Mouse (Mus musculus) brown adipose tissue, adult 24 weeks (tissue): ENCODE measurements at regions not wholly inside any gene's neighbourhood (a gene's known extent, or its start where the extent isn't known, plus 50 kb on each side); places are given as distances from the start of the nearest gene placed in this dataset.

ENCODE experiments used
- H3K27ac ChIP-seq: fragments of 200-500 bp; replicated peaks from 2 replicates; pipeline ENCODE4 v1.5.1; 2012; ENCODE audit warnings: low read depth, mild to moderate bottlenecking, low read length
- H3K4me1 ChIP-seq: fragments of 200-500 bp; 2 replicates; pipeline ENCODE4 v1.6.1; 2012; ENCODE audit warnings: low read length, mixed read lengths; ENCODE audit not compliant: control insufficient read depth, insufficient read depth, insufficient read length
- H3K4me3 ChIP-seq: fragments of 200-500 bp; 2 replicates; pipeline ENCODE4 v1.5.1; 2012; ENCODE audit warnings: low read depth, mild to moderate bottlenecking, low read length, moderate library complexity; ENCODE audit not compliant: insufficient read depth

GRCm38 (mm10) chr3:52158788-52159260, 53.9 kb upstream of the Maml3 start:
- no peak overlapping the region for H3K4me3 ChIP-seq
- H3K4me1 ChIP-seq, result no peaks in the 10 kb centered on the region
- H3K27ac ChIP-seq, result no peak overlapping the region

DNA sequence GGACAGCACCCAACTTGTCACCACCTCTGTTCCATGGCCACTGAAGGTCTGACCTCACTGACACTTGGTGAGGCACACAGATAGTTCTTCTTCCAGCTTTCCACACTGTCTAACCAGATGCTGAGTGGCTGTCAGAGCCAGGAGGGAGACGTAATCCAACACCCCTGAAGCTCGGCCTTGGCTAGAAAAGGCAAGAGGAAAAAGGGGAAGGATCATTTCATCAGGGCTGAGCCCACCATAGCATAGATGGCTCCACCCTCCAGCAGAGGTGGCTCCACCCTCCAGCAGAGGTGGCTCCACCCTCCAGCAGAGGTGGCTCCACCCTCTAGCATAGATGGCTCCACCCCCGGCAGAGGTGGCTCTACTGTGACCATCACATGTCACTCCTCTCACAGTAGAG, 56.8 kb upstream of the Maml3 start:
- H3K27ac ChIP-seq, result no peak overlapping the region
- H3K4me1 ChIP-seq, result no peaks in the 10 kb centered on the region
- H3K4me3 ChIP-seq, result no peak overlapping the region

DNA sequence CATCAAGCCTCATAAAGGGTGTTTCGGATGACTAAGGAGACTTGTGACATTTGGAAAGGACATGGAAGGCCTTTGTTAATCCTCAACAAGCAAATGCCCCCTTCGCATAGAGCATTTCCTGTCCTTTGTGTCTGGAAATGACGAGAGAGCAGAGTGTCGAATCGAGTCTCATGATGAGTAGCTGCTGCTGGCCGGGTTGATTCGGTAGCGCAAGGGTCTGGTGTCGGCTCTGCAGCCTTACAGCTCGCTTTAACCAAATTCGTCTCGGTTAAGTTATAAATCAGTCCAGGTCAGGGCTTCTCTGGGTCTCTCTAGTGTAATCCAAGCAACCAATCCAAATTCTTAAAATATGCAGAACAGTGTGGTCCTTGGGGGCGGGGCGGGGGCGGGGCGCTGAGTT, 59.1 kb upstream of the Maml3 start:
- Histone ChIP-seq H3K27ac (no peak overlapping the region), H3K4me3 (no peak overlapping the region), H3K4me1 (no peaks in the 10 kb centered on the region)

- H3K4me3 ChIP-seq, result no peak overlapping the region
- no peak overlapping the region for H3K27ac ChIP-seq
- H3K4me1 ChIP-seq, result no peaks in the 10 kb centered on the region
These were observed 62.5 kb upstream of the Maml3 start for GRCm38 (mm10) chr3:52167420-52167819.

DNA sequence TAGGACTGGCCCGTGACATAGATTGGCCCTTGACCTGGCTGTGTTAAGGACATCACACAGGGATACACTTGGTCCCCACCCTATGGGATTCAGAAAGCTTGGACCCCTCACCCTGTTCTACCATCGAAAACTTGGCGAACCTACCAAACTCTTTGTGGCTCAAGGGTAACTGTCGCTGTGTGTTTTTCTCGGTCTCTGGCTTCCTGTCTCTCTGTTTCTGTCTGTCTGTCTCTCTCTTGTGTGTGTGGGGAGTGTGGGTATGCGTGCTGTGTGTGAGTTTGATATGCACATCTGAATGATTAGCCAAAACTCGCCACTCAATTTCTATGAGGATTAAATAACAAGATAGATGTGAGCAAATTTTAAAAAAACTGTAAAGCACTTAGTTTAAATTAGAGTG, 66.0 kb upstream of the Maml3 start:
- Histone ChIP-seq H3K4me3 (no peak overlapping the region), H3K4me1 (no peaks in the 10 kb centered on the region), H3K27ac (no peak overlapping the region)

- Histone ChIP-seq H3K27ac (no peak overlapping the region), H3K4me1 (no peaks in the 10 kb centered on the region)
These were observed 66.4 kb upstream of the Maml3 start for GRCm38 (mm10) chr3:52171303-52171702.

DNA sequence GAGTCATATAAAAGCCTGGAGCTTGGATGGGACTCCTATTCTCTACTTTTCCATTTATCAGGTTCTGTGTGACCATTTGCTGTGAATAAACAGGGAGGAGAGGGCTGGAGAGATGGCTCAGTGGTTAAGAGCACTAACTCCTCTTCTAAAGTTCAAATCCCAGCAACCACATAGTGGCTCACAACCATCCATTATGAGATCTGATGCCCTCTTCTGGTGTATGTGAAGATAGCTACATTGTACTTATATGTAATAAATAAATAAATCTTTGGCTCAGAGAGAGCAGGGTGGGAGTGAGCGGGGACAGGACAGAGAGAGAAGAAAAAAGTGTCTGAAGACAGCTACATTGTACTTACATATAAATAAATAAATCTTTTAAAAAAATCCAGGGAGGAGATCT, 68.6 kb upstream of the Maml3 start:
- Histone ChIP-seq H3K27ac (no peak overlapping the region), H3K4me1 (no peaks in the 10 kb centered on the region), H3K4me3 (no peak overlapping the region)

More at GRCm38 (mm10) chr3:52171303-52171702, 66.4 kb upstream of the Maml3 start:
- no peak overlapping the region for H3K4me3 ChIP-seq

GRCm38 (mm10) chr3:52176108-52176507, 71.2 kb upstream of the Maml3 start:
- Histone ChIP-seq H3K4me3 (no peak overlapping the region), H3K4me1 (peaks cover 11% of the 10 kb centered on the region), H3K27ac (no peak overlapping the region)

GRCm38 (mm10) chr3:52178851-52179250, 74.0 kb upstream of the Maml3 start:
- no peak overlapping the region for H3K27ac ChIP-seq

GRCm38 (mm10) chr3:52179686-52180085, 74.8 kb upstream of the Maml3 start:
- Histone ChIP-seq H3K27ac (peak overlapping the region; percentile 21; the same call in 1 of the 2 replicates), H3K4me3 (no peak overlapping the region), H3K4me1 (peaks cover 11% of the 10 kb centered on the region)

More at GRCm38 (mm10) chr3:52178851-52179250, 74.0 kb upstream of the Maml3 start:
- Histone ChIP-seq H3K4me1 (peaks cover 11% of the 10 kb centered on the region), H3K4me3 (no peak overlapping the region)

GRCm38 (mm10) chr3:52180306-52180705, 75.4 kb upstream of the Maml3 start:
- H3K27ac ChIP-seq, result peak overlapping the region; percentile 21
- H3K4me3 ChIP-seq, result no peak overlapping the region
- H3K4me1 ChIP-seq, result peaks cover 11% of the 10 kb centered on the region

- Histone ChIP-seq H3K27ac (peak overlapping the region; percentile 21; the same call in 1 of the 2 replicates), H3K4me3 (no peak overlapping the region), H3K4me1 (peaks cover 11% of the 10 kb centered on the region)
These were observed 75.9 kb upstream of the Maml3 start for GRCm38 (mm10) chr3:52180785-52181184.

DNA sequence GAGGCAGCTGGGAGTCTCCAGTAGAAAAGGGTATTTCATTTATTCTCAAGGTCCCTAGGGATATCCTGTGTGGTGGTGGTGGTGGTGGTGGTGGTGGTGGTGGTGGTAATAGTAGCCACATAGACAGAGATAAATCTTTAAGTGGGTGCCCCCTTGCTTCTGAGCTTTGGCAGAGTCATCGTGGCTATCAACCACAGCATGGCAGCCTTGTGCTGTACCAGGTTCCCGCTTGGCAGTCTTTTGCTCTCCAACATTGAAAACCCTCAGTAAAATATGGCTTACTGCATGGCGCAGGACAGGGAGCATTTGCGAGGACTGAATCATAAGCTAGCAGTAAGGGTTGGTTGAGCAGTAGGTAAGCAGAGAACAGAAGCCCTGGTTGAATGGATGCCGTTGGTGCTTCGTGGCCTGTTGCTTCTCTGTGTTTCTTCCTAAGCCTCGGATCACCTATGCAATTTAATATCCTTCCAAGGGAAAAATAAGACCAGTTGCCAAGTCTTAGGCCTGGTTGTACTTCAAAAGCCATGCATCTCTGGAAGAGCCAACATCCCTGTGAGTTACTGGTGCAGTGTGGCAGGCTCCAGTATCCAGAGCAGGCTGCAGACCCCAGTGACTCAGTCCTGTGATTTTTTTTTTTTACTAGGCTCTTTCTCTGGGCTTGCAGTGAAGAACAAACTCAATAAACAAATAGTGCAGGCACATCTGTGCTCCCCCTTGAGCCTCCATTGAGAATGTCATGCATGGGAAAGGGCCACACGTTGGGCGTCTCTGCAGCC, 76.6 kb upstream of the Maml3 start:
- H3K4me1 ChIP-seq, result peaks cover 11% of the 10 kb centered on the region
- H3K4me3 ChIP-seq, result no peak overlapping the region
- no peak overlapping the region for H3K27ac ChIP-seq

GRCm38 (mm10) chr3:52184241-52184640, 79.4 kb upstream of the Maml3 start:
- Histone ChIP-seq H3K4me1 (peaks cover 8% of the 10 kb centered on the region), H3K4me3 (no peak overlapping the region), H3K27ac (no peak overlapping the region)

- H3K27ac ChIP-seq, result no peak overlapping the region
- no peak overlapping the region for H3K4me3 ChIP-seq
- H3K4me1 ChIP-seq, result peaks cover 3% of the 10 kb centered on the region
These were observed 80.5 kb upstream of the Maml3 start for GRCm38 (mm10) chr3:52185351-52185750.

GRCm38 (mm10) chr3:52187401-52187801, 80.7 kb upstream of the Foxo1 start:
- H3K27ac ChIP-seq, result no peak overlapping the region
- H3K4me1 ChIP-seq, result no peaks in the 10 kb centered on the region
- no peak overlapping the region for H3K4me3 ChIP-seq
